Mouse (Mus musculus) CH12.LX (cell line): ENCODE measurements at regions not wholly inside any gene's neighbourhood (a gene's known extent, or its start where the extent isn't known, plus 50 kb on each side); places are given as distances from the start of the nearest gene placed in this dataset.

Experiments
- CTCF ChIP-seq, 2 experiments: IDR thresholded peaks in 1 of 2; conservative IDR thresholded peaks in 1 of 2; 2 replicates each; pipeline ENCODE4 v1.5.1; 2011 to 2012; ENCODE audit warnings: low read depth in 2 of 2, low read length in 2 of 2, improper control_type of control experiment in 1 of 2, inconsistent platforms in 1 of 2, mild to moderate bottlenecking in 1 of 2, moderate library complexity in 1 of 2
- E2F4 ChIP-seq: IDR thresholded peaks from 2 replicates; pipeline ENCODE4 v1.6.1; 2011; ENCODE audit warnings: low read depth, low read length, improper control_type of control experiment; ENCODE audit not compliant: insufficient replicate concordance
- EP300 ChIP-seq: IDR thresholded peaks from 2 replicates; pipeline ENCODE4 v1.6.1; 2011; ENCODE audit warnings: low read length, improper control_type of control experiment
- ETS1 ChIP-seq: conservative IDR thresholded peaks from 2 replicates; pipeline ENCODE4 v1.6.1; 2012; ENCODE audit warnings: low read depth, mild to moderate bottlenecking, inconsistent platforms, low read length, improper control_type of control experiment, moderate library complexity
- MAX ChIP-seq: IDR thresholded peaks from 2 replicates; pipeline ENCODE4 v1.6.1; 2011; ENCODE audit warnings: low read length, improper control_type of control experiment
- NRF1 ChIP-seq: IDR thresholded peaks from 2 replicates; pipeline ENCODE4 v1.6.1; 2014; ENCODE audit warnings: low read depth, mild to moderate bottlenecking, inconsistent platforms, low read length, improper control_type of control experiment, moderate library complexity
- POLR2A ChIP-seq: IDR thresholded peaks from 2 replicates; pipeline ENCODE4 v1.6.1; 2011; ENCODE audit warnings: low read depth, mild to moderate bottlenecking, improper control_type of control experiment, low read length
- SMC3 ChIP-seq: IDR thresholded peaks from 2 replicates; pipeline ENCODE4 v1.6.1; 2011; ENCODE audit warnings: low read depth, low read length, improper control_type of control experiment
- TBP ChIP-seq: conservative IDR thresholded peaks from 2 replicates; pipeline ENCODE4 v1.6.1; 2011; ENCODE audit warnings: low read depth, low read length, improper control_type of control experiment
- TCF12 ChIP-seq: IDR thresholded peaks from 2 replicates; pipeline ENCODE4 v1.6.1; 2014; ENCODE audit warnings: low read depth, mild to moderate bottlenecking, inconsistent platforms, low read length, improper control_type of control experiment
- USF1 ChIP-seq: IDR thresholded peaks from 2 replicates; pipeline ENCODE4 v1.6.1; 2014; ENCODE audit warnings: low read depth, mild to moderate bottlenecking, inconsistent platforms, low read length, improper control_type of control experiment
- ZC3H11A ChIP-seq: IDR thresholded peaks from 2 replicates; pipeline ENCODE4 v1.6.1; 2012; ENCODE audit warnings: low read depth, mild to moderate bottlenecking, inconsistent platforms, low read length, improper control_type of control experiment
- ZNF384 ChIP-seq: IDR thresholded peaks from 2 replicates; pipeline ENCODE4 v1.6.1; 2012; ENCODE audit warnings: low read depth, low read length, improper control_type of control experiment, inconsistent platforms

- TF ChIP-seq CTCF (conservative IDR thresholded peaks at IDR 0.05 in 1 of 2, IDR thresholded peaks at IDR 0.05 in 1 of 2; ENCODE audit: low read depth in 2 of 2, low read length in 2 of 2) (no peak), MAX (no peak), NRF1 (no peak), POLR2A (no peak), TBP (no peak), EP300 (no peak), USF1 (no peak), E2F4 (no peak), SMC3 (no peak), ZC3H11A (no peak), TCF12 (no peak), ZNF384 (no peak), ETS1 (no peak)
Observed at GRCm38 (mm10) chr12:98050057-98050456, 209.2 kb downstream of the Galc start.
